Mouse (Mus musculus) embryonic fibroblast, embryonic 13.5 days (primary cell): ENCODE measurements at regions not wholly inside any gene's neighbourhood (a gene's known extent, or its start where the extent isn't known, plus 50 kb on each side); places are given as distances from the start of the nearest gene placed in this dataset.

Source experiments
- CTCF ChIP-seq: IDR thresholded peaks from 2 replicates; pipeline ENCODE4 v1.5.1; 2011; ENCODE audit warnings: mild to moderate bottlenecking, control low read depth, low read length, moderate library complexity, borderline replicate concordance; ENCODE audit not compliant: insufficient read depth
- POLR2A ChIP-seq: IDR thresholded peaks from 2 replicates; pipeline ENCODE4 v1.6.1; 2011; ENCODE audit warnings: low read depth, mild to moderate bottlenecking, control low read depth, low read length, moderate library complexity

GRCm38 (mm10) chr9:85167243-85167642 lies 145.3 kb upstream of the Gm11114 start:
- TF ChIP-seq CTCF: no peak
- no peak for TF ChIP-seq POLR2A
